ENCODE assay signal across 8 mouse cellular contexts in the genomic region with DNA sequence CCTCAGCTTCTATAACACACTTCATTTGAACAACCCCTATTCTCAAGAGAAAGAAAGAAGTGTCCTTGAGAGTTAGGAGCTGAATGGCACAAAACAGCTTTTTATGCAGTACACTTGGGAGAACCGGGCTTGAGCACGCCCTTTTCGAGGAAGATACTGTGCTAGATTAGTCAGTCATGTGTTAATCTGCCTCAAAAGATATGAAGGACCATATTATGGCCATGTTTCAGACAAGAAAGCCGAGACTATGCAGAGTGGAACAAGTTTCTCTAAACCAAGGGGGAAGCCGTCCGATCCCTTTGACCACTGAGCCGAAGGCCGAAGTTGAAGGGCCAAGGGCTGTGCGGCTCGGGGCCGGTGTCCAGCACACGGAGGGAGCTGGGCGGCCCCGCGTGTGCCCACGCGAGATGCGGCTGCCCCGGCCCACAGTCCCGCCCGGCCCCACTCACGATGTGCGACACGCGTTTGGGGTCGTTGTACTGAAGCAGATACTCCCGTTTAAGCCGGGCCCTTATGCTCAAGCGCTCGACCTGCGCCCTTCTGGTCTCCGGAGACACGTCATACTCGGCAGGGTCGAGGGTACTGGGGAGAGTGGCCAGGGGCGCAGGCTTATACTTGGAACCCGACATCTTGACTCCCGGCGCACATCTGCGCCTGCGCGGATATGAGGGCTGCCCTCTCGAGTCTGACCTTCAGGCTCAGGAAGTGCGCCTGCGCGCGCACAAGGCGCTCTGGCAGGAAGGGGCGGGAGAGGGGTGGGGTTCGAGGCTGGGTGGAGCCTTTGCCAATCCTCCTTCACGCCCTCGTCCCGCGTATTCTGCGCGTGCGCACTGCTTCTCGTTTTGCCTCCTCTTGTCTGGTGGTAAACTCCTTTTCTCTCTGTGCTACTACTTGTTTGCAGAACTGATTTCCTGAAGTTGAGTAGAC. TPM values are rescaled to one million over a fixed set of nuclear protein-coding genes. Genes with fewer than 3 reads are reported as not detected.
DNase-seq lines count a peak whose midpoint lies in the region; ATAC-seq and TF ChIP-seq lines count a peak whose summit lies in the region.

Gene Ndufb4 (minus strand): TSS at position 723 of the 927 bp plus-strand sequence.

- H3K9ac ChIP-seq in embryonic facial prominence, embryonic 13.5 days: peak within 1 kb of the TSS; percentile 93
- peak within 1 kb of the TSS; percentile 79 for H3K9ac ChIP-seq in limb, embryonic 12.5 days (replicated peaks)
- peak within 1 kb of the TSS; percentile 67 for H3K9ac ChIP-seq in midbrain, embryonic 15.5 days

- peak within 1 kb of the TSS; percentile 87 for H3K4me3 ChIP-seq in embryonic facial prominence, embryonic 13.5 days
- H3K4me3 ChIP-seq in kidney, adult 2 months (ENCODE audit: insufficient read depth, low read depth, low read length): peak within 1 kb of the TSS; percentile 99
- H3K4me3 ChIP-seq in limb, embryonic 12.5 days (replicated peaks): peak within 1 kb of the TSS; percentile 60
- peak within 1 kb of the TSS; percentile 69 for H3K4me3 ChIP-seq in midbrain, embryonic 15.5 days
- H3K4me3 ChIP-seq in spleen, adult 2 months (ENCODE audit: extremely low read depth, insufficient read depth, insufficient read length): peak within 1 kb of the TSS; percentile 90

- peak within 1 kb of the TSS; percentile 74 for H3K4me2 ChIP-seq in embryonic facial prominence, embryonic 13.5 days
- H3K4me2 ChIP-seq in limb, embryonic 12.5 days: peak within 1 kb of the TSS; percentile 66
- H3K4me2 ChIP-seq in midbrain, embryonic 15.5 days: peak within 1 kb of the TSS; percentile 51

- H3K27ac ChIP-seq in embryonic facial prominence, embryonic 13.5 days: peak within 1 kb of the TSS; percentile 73
- peak within 1 kb of the TSS; percentile 100 for H3K27ac ChIP-seq in kidney, adult 2 months (ENCODE audit: insufficient read depth, low read depth, low read length)
- H3K27ac ChIP-seq in limb, embryonic 12.5 days: peak within 1 kb of the TSS; percentile 54; the same call in 1 of the 2 replicates
- peak within 1 kb of the TSS; percentile 82 for H3K27ac ChIP-seq in midbrain, embryonic 15.5 days
- peak within 1 kb of the TSS; percentile 38; the same call in 1 of the 2 replicates for H3K27ac ChIP-seq in spleen, adult 2 months (ENCODE audit: insufficient read depth, low read length)

- peak; percentile 94 for ATAC-seq in embryonic facial prominence, embryonic 13.5 days (ENCODE audit: insufficient number of reproducible peaks, insufficient read depth, low FRiP score, low TSS enrichment, low read depth)
- peak; percentile 91 for ATAC-seq in limb, embryonic 12.5 days (ENCODE audit: insufficient number of reproducible peaks, insufficient read depth, low FRiP score, low TSS enrichment, low read depth)
- ATAC-seq in midbrain, embryonic 15.5 days (replicated peaks): peak; percentile 93

- DNase-seq in 3134 (ENCODE audit: extremely low read depth, insufficient read length, low spot score): peak; percentile 95
- peak; percentile 97 to 98 for DNase-seq in adrenal gland, postnatal 36 days
- DNase-seq in heart, adult 18-20 months: peak; percentile 97
- peak; percentile 98 for DNase-seq in kidney, adult 2 months
- peak; percentile 94 to 95 for DNase-seq in spleen, adult 2 months (ENCODE audit: low read depth in 1 of 2, low spot score in 2 of 2)

- no peak for TF ChIP-seq POLR2A in kidney, adult 2 months (IDR thresholded peaks at IDR 0.05; ENCODE audit: low read depth, low read length)
- TF ChIP-seq POLR2A in spleen, adult 2 months (IDR thresholded peaks at IDR 0.05; ENCODE audit: low read depth, low read length): no peak

- TF ChIP-seq CTCF in kidney, adult 2 months (conservative IDR thresholded peaks at IDR 0.05; ENCODE audit: insufficient read depth, insufficient read length, low read depth, low read length): no peak
- no peak for TF ChIP-seq CTCF in spleen, adult 2 months (IDR thresholded peaks at IDR 0.05; ENCODE audit: extremely low read depth, insufficient read depth, insufficient read length, insufficient replicate concordance)

- WGBS in embryonic facial prominence, embryonic 13.5 days: under 1% methylated on average over 57 of the region's 58 CpGs
- WGBS in kidney, adult 2 months: under 1% methylated on average over 53 of the region's 58 CpGs
- under 1% methylated on average over 51 of the region's 58 CpGs for WGBS in limb, embryonic 12.5 days
- WGBS in midbrain, embryonic 15.5 days: under 1% methylated on average over 53 of the region's 58 CpGs
- under 1% methylated on average over 52 of the region's 58 CpGs for WGBS in spleen, adult 2 months

- H3K9me3 ChIP-seq in embryonic facial prominence, embryonic 13.5 days: no peaks in the 10 kb centered on the region
- no peaks in the 10 kb centered on the region for H3K9me3 ChIP-seq in limb, embryonic 12.5 days
- no peaks in the 10 kb centered on the region for H3K9me3 ChIP-seq in midbrain, embryonic 15.5 days

- peaks cover 15% of the 10 kb centered on the region for H3K4me1 ChIP-seq in embryonic facial prominence, embryonic 13.5 days
- H3K4me1 ChIP-seq in kidney, adult 2 months (ENCODE audit: control insufficient read depth, insufficient read depth, low read length): peaks cover 30% of the 10 kb centered on the region; the same call in 1 of the 2 replicates
- H3K4me1 ChIP-seq in limb, embryonic 12.5 days (replicated peaks): peaks cover 13% of the 10 kb centered on the region; the same call in 1 of the 2 replicates
- peaks cover 27% of the 10 kb centered on the region for H3K4me1 ChIP-seq in midbrain, embryonic 15.5 days
- H3K4me1 ChIP-seq in spleen, adult 2 months (ENCODE audit: control insufficient read depth, insufficient read depth, insufficient read length): peaks cover 7% of the 10 kb centered on the region

- 0 out of 2 replicates have a peak, but pooled peaks cover 5% of the 10 kb centered on the region for H3K36me3 ChIP-seq in embryonic facial prominence, embryonic 13.5 days
- H3K36me3 ChIP-seq in kidney, adult 2 months (ENCODE audit: control insufficient read depth, insufficient read depth, low read length): no peaks in the 10 kb centered on the region
- peaks cover 5% of the 10 kb centered on the region; the same call in 1 of the 2 replicates for H3K36me3 ChIP-seq in limb, embryonic 12.5 days
- H3K36me3 ChIP-seq in midbrain, embryonic 15.5 days (replicated peaks): no peaks in the 10 kb centered on the region
- H3K36me3 ChIP-seq in spleen, adult 2 months (ENCODE audit: control insufficient read depth, insufficient read depth, low read length): no peaks in the 10 kb centered on the region

- H3K27me3 ChIP-seq in embryonic facial prominence, embryonic 13.5 days: no peaks in the 10 kb centered on the region
- no peaks in the 10 kb centered on the region for H3K27me3 ChIP-seq in kidney, adult 2 months (replicated peaks; ENCODE audit: control insufficient read depth, insufficient read depth, low read length)
- no peaks in the 10 kb centered on the region for H3K27me3 ChIP-seq in limb, embryonic 12.5 days
- H3K27me3 ChIP-seq in midbrain, embryonic 15.5 days (replicated peaks): no peaks in the 10 kb centered on the region
- H3K27me3 ChIP-seq in spleen, adult 2 months (ENCODE audit: control insufficient read depth, insufficient read depth, low read length): no peaks in the 10 kb centered on the region

RNA-seq across cellular contexts. Expression of gene Ndufb4, which starts in this region (rescaled TPM):
- 100 to 1,000 TPM; 127 to 152 TPM for total RNA-seq in adrenal gland, postnatal 36 days (2021)
- polyA plus RNA-seq in embryonic facial prominence, embryonic 13.5 days (2015; fragmentation: Nextera tagmentation; extraction: Ambion mirVana): 58.3 and 71.9 TPM in 2 replicates
- 100 to 1,000 TPM; 123 to 199 TPM for total RNA-seq in heart, adult 18-20 months (2021)
- 131 and 178 TPM in 2 replicates for polyA plus RNA-seq in kidney, adult 2 months (2012; rRNA removed)
- 67.4 and 74.0 TPM in 2 replicates for polyA plus RNA-seq in limb, embryonic 12.5 days (2016; fragmentation: Nextera tagmentation; extraction: Ambion mirVana)
- polyA plus RNA-seq in midbrain, embryonic 15.5 days (2015; fragmentation: Nextera tagmentation; extraction: Ambion mirVana): 46.3 and 49.9 TPM in 2 replicates
- 16.0 and 33.0 TPM in 2 replicates for polyA plus RNA-seq in spleen, adult 2 months (2012; rRNA removed)

Comparison
In these comparisons a context has a peak if more than half of its experiments do, and no peak if none do; other contexts are left out.
1. Peak in every context shown above with its lines: DNase-seq, ATAC-seq, H3K4me3 ChIP-seq and H3K27ac ChIP-seq.
2. H3K27ac ChIP-seq: peak in every context shown above with its lines; median percentile 100 in kidney, adult 2 months; 82 in midbrain, embryonic 15.5 days; 73 in embryonic facial prominence, embryonic 13.5 days; 54 in limb, embryonic 12.5 days; 38 in spleen, adult 2 months.